Comparison of ENCODE assay signal across 9 mouse cellular contexts in genomic region chr4:136423224-136423623, GRCm38 (mm10). TPM values are rescaled to one million over a fixed set of nuclear protein-coding genes. Genes with fewer than 3 reads are reported as not detected.
DNase-seq lines count a peak whose midpoint lies in the region; ATAC-seq and TF ChIP-seq lines count a peak whose summit lies in the region.
"Had no signal": no experiment of that assay in that cellular context is flagged by ENCODE, and none has a peak within 500 bp of the region (broad histone marks: within the 10 kb centered on the region; RNA-seq: fewer than 3 reads in every experiment).

TSS of gene Htr1d (plus strand) at chr4:136423524.

- peak within 1 kb of the TSS; percentile 93 for H3K4me2 ChIP-seq in lung, embryonic 14.5 days
- H3K4me2 ChIP-seq in forebrain, embryonic 13.5 days: peak within 1 kb of the TSS; percentile 79
- H3K4me2 ChIP-seq in limb, embryonic 13.5 days (replicated peaks): peak within 1 kb of the TSS; percentile 97

- no peaks in the 10 kb centered on the region for H3K9me3 ChIP-seq in lung, embryonic 14.5 days (ENCODE audit: low read depth, low read length)
- no peaks in the 10 kb centered on the region for H3K9me3 ChIP-seq in forebrain, embryonic 13.5 days (replicated peaks)
- H3K9me3 ChIP-seq in limb, embryonic 13.5 days: no peaks in the 10 kb centered on the region

- H3K4me3 ChIP-seq in lung, embryonic 14.5 days (ENCODE audit: low read depth, low read length): peak within 1 kb of the TSS; percentile 47
- H3K4me3 ChIP-seq in forebrain, embryonic 13.5 days: peak within 1 kb of the TSS; percentile 45
- peak within 1 kb of the TSS; percentile 57 for H3K4me3 ChIP-seq in limb, embryonic 13.5 days
- H3K4me3 ChIP-seq in olfactory bulb, adult 2 months (ENCODE audit: insufficient read depth, low read depth, low read length): peak within 1 kb of the TSS; percentile 40

- TF ChIP-seq POLR2A in olfactory bulb, adult 2 months (IDR thresholded peaks at IDR 0.05; ENCODE audit: insufficient read depth, low read depth, low read length): no peak

- no peaks in the 10 kb centered on the region for H3K4me1 ChIP-seq in lung, embryonic 14.5 days (ENCODE audit: insufficient read depth)
- H3K4me1 ChIP-seq in forebrain, embryonic 13.5 days: peaks cover 18% of the 10 kb centered on the region
- peaks cover 13% of the 10 kb centered on the region for H3K4me1 ChIP-seq in limb, embryonic 13.5 days
- H3K4me1 ChIP-seq in olfactory bulb, adult 2 months (ENCODE audit: control insufficient read depth, insufficient read depth, low read length): peaks cover 28% of the 10 kb centered on the region

- TF ChIP-seq CTCF in lung, embryonic 14.5 days (IDR thresholded peaks at IDR 0.05; ENCODE audit: low read depth): no peak
- no peak for TF ChIP-seq CTCF in olfactory bulb, adult 2 months (IDR thresholded peaks at IDR 0.05; ENCODE audit: insufficient read depth, low read depth, low read length)

- H3K9ac ChIP-seq in lung, embryonic 14.5 days: peak within 1 kb of the TSS; percentile 46
- H3K9ac ChIP-seq in forebrain, embryonic 13.5 days: peak within 1 kb of the TSS; percentile 68
- H3K9ac ChIP-seq in limb, embryonic 13.5 days: peak within 1 kb of the TSS; percentile 70

- H3K27me3 ChIP-seq in lung, embryonic 14.5 days (ENCODE audit: insufficient read depth, low read length): peaks cover 29% of the 10 kb centered on the region
- peaks cover 61% of the 10 kb centered on the region for H3K27me3 ChIP-seq in forebrain, embryonic 13.5 days
- peaks cover 53% of the 10 kb centered on the region for H3K27me3 ChIP-seq in limb, embryonic 13.5 days

- 44% methylated on average over 9 of the region's 9 CpGs for WGBS in lung, embryonic 14.5 days
- 72% methylated on average over 9 of the region's 9 CpGs for WGBS in forebrain, embryonic 13.5 days
- WGBS in limb, embryonic 13.5 days: 66% methylated on average over 9 of the region's 9 CpGs
- 82% methylated on average over 9 of the region's 9 CpGs for WGBS in olfactory bulb, adult 2 months

- no peak for ATAC-seq in lung, embryonic 14.5 days (ENCODE audit: insufficient read depth)
- no peak for ATAC-seq in forebrain, embryonic 13.5 days
- ATAC-seq in limb, embryonic 13.5 days (ENCODE audit: low FRiP score, low read depth): no peak

- H3K27ac ChIP-seq in lung, embryonic 14.5 days (ENCODE audit: low read depth): no peak within 1 kb of the TSS
- H3K27ac ChIP-seq in forebrain, embryonic 13.5 days: no peak within 1 kb of the TSS
- no peak within 1 kb of the TSS for H3K27ac ChIP-seq in limb, embryonic 13.5 days
- no peak within 1 kb of the TSS for H3K27ac ChIP-seq in olfactory bulb, adult 2 months (ENCODE audit: insufficient read depth, low read depth, low read length)

- no peaks in the 10 kb centered on the region for H3K36me3 ChIP-seq in lung, embryonic 14.5 days (ENCODE audit: insufficient read depth)
- no peaks in the 10 kb centered on the region for H3K36me3 ChIP-seq in forebrain, embryonic 13.5 days (ENCODE audit: poor library complexity, severe bottlenecking)
- H3K36me3 ChIP-seq in limb, embryonic 13.5 days: no peaks in the 10 kb centered on the region

- no peak for DNase-seq in lung, embryonic 14.5 days
- no peak for DNase-seq in lung, postnatal 4 days
- DNase-seq in retina, embryonic 14.5 days (ENCODE audit: low spot score): no peak
- no peak for DNase-seq in spleen, postnatal 4 days (ENCODE audit: low spot score in 2 of 2)
- DNase-seq in layer of hippocampus, postnatal 10 days (ENCODE audit: low spot score in 2 of 2): no peak
- DNase-seq: embryo, embryonic 11 days had no signal

RNA-seq across cellular contexts. Expression of gene Htr1d, which starts in this region (rescaled TPM):
- polyA plus RNA-seq in lung, embryonic 14.5 days (2014; fragmentation: Nextera tagmentation; extraction: Ambion mirVana): 0.07 TPM in 1 of 2 replicates, not detected in the other
- 0.37 and 0.38 TPM in 2 replicates for polyA plus RNA-seq in forebrain, embryonic 13.5 days (2015; fragmentation: Nextera tagmentation; extraction: Ambion mirVana)
- 0.55 and 0.89 TPM in 2 replicates for polyA plus RNA-seq in limb, embryonic 13.5 days (2015; fragmentation: Nextera tagmentation; extraction: Ambion mirVana)
- not detected in 2 replicates for polyA plus RNA-seq in olfactory bulb, adult 2 months (2012; ENCODE audit: insufficient read depth, insufficient read length, low replicate concordance, missing spikeins)
- total RNA-seq in layer of hippocampus, postnatal 10 days (2021): 1 to 10 TPM in 1 of 2 experiments, under 1 TPM in 1; 0.98 to 1.3 TPM
